Mouse (Mus musculus) C2C12 (cell line): ENCODE measurements at regions not wholly inside any gene's neighbourhood (a gene's known extent, or its start where the extent isn't known, plus 50 kb on each side); places are given as distances from the start of the nearest gene placed in this dataset.

Source experiments
- CTCF ChIP-seq: IDR thresholded peaks from one replicate; pipeline ENCODE4 v1.5.1; 2011; ENCODE audit not compliant: control insufficient read depth, insufficient read depth, insufficient read length
- FOSL1 ChIP-seq: IDR thresholded peaks from one replicate; pipeline ENCODE4 v1.8.0; 2011; ENCODE audit warnings: mild to moderate bottlenecking, low read length; ENCODE audit not compliant: poor library complexity, insufficient read depth, severe bottlenecking
- MAX ChIP-seq: IDR thresholded peaks from one replicate; pipeline ENCODE4 v1.6.1; 2011; ENCODE audit warnings: mild to moderate bottlenecking, control low read depth
- MYOG ChIP-seq: IDR thresholded peaks from one replicate; pipeline ENCODE4 v1.6.1; 2011; ENCODE audit not compliant: control insufficient read depth, insufficient read length; ENCODE audit errors: extremely low read depth
- USF1 ChIP-seq: IDR thresholded peaks from one replicate; pipeline ENCODE4 v1.6.1; 2011; ENCODE audit warnings: low read depth, mild to moderate bottlenecking, control low read depth, moderate library complexity

DNA sequence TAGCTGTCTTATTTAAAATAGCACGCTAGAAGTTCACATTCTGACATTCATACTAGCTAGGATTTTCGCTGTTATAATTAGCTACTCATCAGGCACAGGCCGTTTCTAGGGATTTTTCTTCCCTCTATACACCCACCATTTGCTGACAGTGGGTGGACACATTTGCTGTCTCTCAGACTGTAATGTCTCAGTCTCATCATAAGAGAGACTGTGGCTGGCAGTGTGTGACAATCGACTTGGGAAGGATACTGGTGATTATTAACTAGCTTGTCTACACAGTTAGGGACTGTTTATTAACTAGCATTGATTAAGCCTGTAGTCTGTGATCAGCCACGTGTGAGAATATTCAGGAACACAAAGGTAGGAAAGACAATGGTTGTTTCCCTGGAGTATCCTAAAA lies 208.0 kb upstream of the Btbd3 start:
- TF ChIP-seq MAX, result no peak
- TF ChIP-seq CTCF, result no peak
- TF ChIP-seq USF1, result no peak
- TF ChIP-seq MYOG, result no peak
- no peak for TF ChIP-seq FOSL1
